Mouse (Mus musculus) left cerebral cortex, adult 18-20 months (tissue): Measurements from ENCODE around the gene Lpin1. TPM values are rescaled to one million over a fixed set of nuclear protein-coding genes. Genes with fewer than 3 reads are reported as not detected.

Source experiments
- DNase-seq, 2 experiments: peaks; one replicate each; pipeline ENCODE4 v3.0.0; 2021 to 2022; ENCODE audit warnings: low spot score in 2 of 2, mixed read lengths in 1 of 2
- total RNA-seq, 2 experiments: library from RNA; stranded (reverse); gene quantifications; 2 replicates each; pipeline ENCODE4 v1.2.3; 2021

Lpin1 gene
- total RNA-seq, 2 experiments from 2014 or later = 23.3 to 30.5 TPM

DNA sequence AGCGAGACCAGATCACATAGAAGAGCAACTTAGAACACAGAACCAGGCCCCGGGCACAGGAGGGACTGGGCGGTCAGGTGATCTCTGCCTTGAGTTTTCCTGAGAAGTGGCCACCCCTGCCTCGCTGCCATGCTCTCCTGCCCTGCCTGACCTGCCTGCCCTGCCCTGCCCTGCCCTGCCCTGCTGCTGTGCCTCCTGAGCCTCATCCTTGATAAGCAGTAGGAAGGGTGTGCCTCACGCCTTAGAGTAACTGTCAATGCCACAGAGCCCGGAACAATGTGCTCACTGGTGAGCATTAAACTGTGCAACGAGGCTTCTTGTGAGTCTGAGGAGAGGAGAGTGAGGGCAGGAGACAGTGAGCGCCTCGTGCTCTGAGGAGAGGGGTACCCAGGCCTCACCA is 30.5 kb downstream of the Lpin1 start:
- no peak for DNase-seq

DNA sequence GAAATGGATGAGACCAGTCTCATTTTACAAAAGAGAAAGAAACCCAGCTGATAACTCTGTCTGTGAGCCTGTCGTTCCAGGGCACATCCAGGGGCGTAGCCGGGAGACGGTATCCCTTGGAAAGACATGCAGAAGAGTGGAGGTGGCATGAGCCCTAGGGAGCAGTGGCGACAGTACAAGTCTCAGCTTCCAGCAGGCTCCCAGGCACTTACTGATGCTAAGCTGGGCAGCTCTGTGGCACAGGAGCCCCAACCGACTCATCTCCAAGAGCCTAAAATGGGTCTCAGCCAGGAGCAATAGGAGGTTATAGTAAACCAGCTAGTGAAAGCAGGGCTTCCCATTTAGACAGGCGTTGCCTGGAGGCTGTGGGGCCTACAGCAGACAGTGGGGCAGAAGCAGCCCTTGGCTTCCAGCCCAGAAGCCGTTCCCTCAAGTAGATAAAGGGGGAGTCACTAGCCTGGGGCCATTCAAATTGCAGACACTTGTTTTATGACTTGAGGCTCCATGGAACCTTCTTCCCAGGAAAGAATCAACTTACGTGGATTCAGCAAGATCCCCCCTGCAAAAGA is 33.0 kb downstream of the Lpin1 start:
- peak in 1 of 2 experiments; percentile 25 for DNase-seq

DNA sequence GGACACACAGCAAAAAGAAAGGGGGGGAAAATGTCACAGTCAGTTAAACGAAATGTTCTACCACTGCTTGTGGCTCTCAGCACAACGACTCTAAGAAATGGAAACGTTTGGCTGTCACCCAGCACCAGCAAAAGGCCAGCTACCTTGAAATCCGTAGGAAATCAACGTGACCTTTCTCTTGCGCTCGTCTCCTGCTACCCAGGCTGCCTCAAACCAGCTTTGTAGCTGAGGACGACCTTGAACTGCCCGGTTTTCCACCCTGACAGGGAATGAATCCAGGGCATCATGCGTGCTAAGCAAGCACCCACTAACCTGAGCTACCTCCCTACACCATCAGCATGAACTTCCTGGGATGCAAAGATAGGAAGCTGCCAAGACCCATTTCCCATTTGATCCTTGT is 39.5 kb downstream of the Lpin1 start:
- no peak for DNase-seq

GRCm38 (mm10) chr12:16570371-16571060 is 40.2 kb downstream of the Lpin1 start:
- DNase-seq = no peak

- DNase-seq = no peak
Measured at GRCm38 (mm10) chr12:16568936-16569650, 41.7 kb downstream of the Lpin1 start.

GRCm38 (mm10) chr12:16568496-16568895 is 42.3 kb downstream of the Lpin1 start:
- DNase-seq = peak; percentile 56 to 72

DNA sequence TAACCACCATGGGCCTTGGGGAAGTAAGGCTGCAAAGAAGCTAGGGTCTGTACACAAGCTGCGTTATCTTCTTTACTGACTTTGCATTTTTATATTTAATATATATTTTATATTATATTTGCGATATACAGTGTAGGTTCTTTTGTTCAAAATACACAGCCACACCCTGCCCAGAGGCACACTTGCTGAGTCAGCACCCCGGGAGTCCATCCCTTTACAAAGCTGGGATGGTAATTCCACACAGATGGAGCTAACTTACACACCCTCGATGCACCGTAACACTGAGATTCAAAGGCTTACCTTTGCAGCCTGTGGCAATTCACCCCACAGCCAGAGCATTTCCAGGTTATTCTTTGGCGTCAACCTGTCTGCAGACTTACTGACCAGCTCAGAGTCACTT is 42.7 kb downstream of the Lpin1 start:
- DNase-seq = no peak

GRCm38 (mm10) chr12:16563427-16563826 is 47.3 kb downstream of the Lpin1 start:
- DNase-seq = peak; percentile 53 to 62

- no peak for DNase-seq
Measured at GRCm38 (mm10) chr12:16562647-16563046, 48.1 kb downstream of the Lpin1 start.

GRCm38 (mm10) chr12:16562181-16562580 is 48.6 kb downstream of the Lpin1 start:
- DNase-seq = no peak

GRCm38 (mm10) chr12:16557271-16557670 is 53.5 kb downstream of the Lpin1 start:
- DNase-seq = no peak

DNA sequence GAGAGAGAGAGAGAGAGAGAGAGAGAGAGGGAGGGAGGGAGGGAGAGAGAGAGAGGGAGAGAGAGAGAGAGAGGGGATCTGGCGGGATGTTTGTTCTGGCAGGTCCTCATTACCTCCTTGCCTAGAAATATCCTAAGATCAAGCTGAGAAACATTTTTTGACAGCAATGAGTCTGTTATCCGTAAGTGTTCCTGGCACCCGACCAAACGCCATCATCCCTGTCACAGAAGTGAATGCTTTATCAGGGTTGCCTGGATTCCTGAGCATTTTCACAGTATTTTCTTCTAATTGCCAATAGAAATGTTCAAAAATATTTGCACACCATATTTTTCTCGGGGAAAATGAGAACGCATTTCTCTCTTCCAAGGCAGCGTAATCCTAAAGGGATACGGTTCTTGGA is 56.6 kb downstream of the Lpin1 start:
- DNase-seq = no peak

GRCm38 (mm10) chr12:16552108-16552771 is 58.5 kb downstream of the Lpin1 start:
- DNase-seq = no peak

DNA sequence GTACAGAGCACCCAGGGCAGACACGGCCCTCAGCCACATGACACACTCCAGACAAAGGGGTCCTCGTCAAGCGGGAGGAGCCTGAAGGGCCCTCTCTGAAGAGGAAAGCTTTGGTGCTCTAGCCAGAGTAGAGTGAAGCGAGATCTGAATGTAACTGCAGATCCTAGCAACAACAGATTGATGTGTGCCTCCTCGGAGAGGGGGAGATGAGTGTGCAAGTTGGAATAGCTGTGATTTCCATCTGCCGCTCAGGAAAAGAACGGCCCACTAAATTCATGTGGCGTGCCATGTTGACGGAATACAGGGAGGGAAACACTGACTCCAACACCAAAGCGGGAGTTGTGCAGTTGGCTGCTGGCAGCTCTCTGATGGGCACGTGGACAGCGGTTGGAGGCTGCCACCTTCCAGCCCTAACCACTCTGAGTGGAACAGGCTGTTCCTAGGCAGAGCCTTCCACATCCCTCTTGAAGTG is 59.7 kb downstream of the Lpin1 start:
- DNase-seq = peak; percentile 22 to 32

GRCm38 (mm10) chr12:16548824-16549375 is 61.9 kb downstream of the Lpin1 start:
- no peak for DNase-seq

DNA sequence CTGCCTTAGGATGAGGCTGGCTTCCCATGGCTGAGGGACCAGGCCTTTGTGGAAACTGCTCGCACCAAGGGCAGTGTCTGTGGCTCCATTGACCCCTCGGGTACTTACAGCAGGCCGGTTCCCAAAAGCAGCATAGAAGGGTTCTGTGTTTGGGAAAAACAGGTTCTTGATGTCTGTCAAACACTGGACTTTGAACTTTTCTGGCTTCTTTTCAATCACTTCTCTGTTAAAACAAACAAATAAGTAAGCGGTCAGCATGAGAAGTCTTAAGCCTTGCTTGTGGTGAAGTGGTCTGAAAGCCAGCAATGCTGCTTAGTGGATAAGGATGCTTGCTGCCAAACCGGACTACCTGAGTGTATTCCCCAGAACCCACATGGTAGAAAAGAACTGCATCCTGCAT is 69.2 kb downstream of the Lpin1 start:
- no peak for DNase-seq

DNA sequence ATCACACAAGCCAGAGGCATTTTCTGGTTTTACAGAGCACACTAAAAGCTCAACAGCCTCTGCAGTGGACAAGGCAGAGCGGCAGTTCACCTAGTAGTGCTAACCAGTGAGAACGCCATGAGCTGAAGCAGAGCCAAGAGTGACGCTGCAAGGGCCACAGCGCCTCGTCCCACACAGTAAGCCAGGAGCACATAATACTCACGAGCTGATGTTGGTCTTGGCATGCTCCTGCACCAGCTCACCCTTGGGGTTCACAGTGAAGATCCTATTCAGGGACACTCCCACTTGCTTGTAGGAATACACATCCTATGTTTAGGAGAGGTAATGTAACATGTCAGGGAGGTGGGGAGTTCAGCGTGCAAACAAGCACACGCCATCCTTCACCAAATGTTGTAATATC is 70.1 kb downstream of the Lpin1 start:
- DNase-seq = no peak

DNA sequence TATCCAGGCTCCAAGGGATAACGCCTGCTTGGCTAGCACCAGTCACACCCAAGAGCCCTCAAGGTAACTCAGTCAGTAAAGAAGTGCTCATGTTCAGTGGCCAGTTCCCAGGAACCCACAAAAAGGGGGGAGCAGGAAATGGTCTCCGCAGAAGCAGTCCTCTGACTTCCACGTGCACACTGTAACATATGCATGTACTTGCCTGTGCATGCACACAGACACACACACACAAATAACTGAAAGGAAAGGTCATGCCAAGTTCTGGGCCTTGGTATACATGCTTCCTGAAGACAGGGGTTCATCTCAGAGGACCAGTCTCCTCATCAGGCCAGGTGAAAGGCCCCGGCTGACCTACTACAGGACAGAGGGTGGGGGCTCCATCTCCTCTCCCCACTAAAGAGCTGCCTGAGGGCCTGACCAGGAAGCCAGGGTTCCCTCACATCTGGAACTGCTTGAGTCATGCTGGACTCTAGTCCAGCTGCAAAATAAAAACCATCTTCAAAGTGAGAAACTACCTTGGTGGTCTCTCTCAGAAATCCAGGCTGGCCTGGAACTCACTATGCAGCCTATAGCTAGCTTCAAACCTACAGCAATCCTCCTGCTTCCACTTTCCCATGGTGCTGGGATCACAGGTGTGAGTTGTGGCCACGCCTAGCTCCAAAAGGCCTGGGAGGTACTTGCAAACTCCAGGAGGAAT is 70.7 kb downstream of the Lpin1 start:
- DNase-seq = no peak

DNA sequence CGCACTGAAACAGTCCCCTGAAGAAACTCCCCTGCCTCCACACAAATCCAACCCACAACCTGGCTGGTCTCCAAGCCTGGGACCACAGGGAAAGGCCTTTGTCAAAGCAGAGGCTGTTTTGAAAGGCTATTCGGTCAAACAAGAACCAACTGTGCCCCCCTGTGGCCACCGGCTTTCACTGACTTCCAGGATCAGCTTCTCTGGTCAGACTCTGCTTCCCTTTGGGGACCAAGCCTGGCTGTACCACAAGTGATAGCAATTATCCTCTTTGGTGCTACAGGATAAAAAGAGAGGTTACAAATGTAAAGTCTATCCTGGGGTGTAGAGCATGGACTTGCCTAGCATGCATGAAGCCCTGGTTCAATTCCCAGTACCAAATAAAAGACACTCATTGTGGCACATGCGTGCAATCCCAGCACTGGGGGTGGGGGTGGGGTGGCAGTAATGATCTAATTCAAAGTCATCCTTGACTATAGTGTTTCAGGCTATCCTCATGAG is 77.4 kb downstream of the Lpin1 start:
- peak; percentile 83 to 85 for DNase-seq

DNA sequence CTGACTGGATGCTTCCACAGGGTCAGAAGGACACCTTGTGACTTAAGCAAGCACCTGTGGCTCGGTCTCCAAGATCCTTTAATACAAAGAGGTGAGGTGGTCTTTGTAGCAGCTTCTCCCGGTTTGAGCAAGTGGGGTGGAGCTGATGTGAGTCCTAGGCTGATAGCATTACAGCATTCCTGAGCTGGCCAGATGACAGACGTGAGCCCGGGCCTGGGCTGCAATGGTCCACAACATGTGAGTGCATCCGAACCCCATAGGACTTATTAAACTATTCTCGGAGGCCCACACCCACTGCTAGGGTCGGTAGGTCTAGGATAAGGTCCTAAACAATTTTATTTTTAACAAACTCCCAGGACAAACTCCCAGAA is 77.9 kb downstream of the Lpin1 start:
- no peak for DNase-seq
